Mouse (Mus musculus) myocyte (in vitro differentiated cells): ENCODE data around the gene Crybb3.

Source experiments
- MAX ChIP-seq: IDR thresholded peaks from one replicate; pipeline ENCODE4 v1.6.1; 2011; ENCODE audit warnings: low read depth, mild to moderate bottlenecking, control low read depth
- POLR2A ChIP-seq: IDR thresholded peaks from one replicate; pipeline ENCODE4 v1.6.1; 2011; ENCODE audit warnings: low read depth, mild to moderate bottlenecking, control low read depth, moderate library complexity; ENCODE audit not compliant: insufficient read length
- SRF ChIP-seq: IDR thresholded peaks from one replicate; pipeline ENCODE4 v1.6.1; 2011; ENCODE audit warnings: low read depth; ENCODE audit not compliant: control insufficient read depth, insufficient read length

GRCm38 (mm10) chr5:113045511-113046273 is 35.7 kb downstream of the Crybb3 start:
- no peak for TF ChIP-seq POLR2A
- no peak for TF ChIP-seq SRF
- no peak for TF ChIP-seq MAX
